ENCODE assay signal across 17 mouse cellular contexts in genomic region chr8:95023201-95023600, GRCm38 (mm10). TPM values are rescaled to one million over a fixed set of nuclear protein-coding genes. Genes with fewer than 3 reads are reported as not detected.
"Had no signal": no experiment of that assay in that cellular context is flagged by ENCODE, and none has a peak within 500 bp of the region (broad histone marks: within the 10 kb centered on the region; RNA-seq: fewer than 3 reads in every experiment).

No protein-coding gene starts in this region.

- H3K36me3 ChIP-seq: limb, embryonic 10.5 days; liver, embryonic 15.5 days; neural tube, embryonic 15.5 days had no signal

- H3K4me3 ChIP-seq: layer of hippocampus, adult 2 months; limb, embryonic 10.5 days; liver, embryonic 15.5 days; neural tube, embryonic 15.5 days had no signal

- H3K9ac ChIP-seq: liver, embryonic 15.5 days; lung, embryonic 14.5 days; neural tube, embryonic 15.5 days had no signal

- H3K4me1 ChIP-seq: neural tube, embryonic 15.5 days had no signal

- H3K4me2 ChIP-seq: liver, embryonic 11.5 days; liver, embryonic 15.5 days; lung, embryonic 14.5 days; neural tube, embryonic 15.5 days had no signal

- H3K9me3 ChIP-seq: limb, embryonic 10.5 days; liver, embryonic 15.5 days; neural tube, embryonic 15.5 days had no signal

- DNase-seq: kidney, adult 11 months; kidney, adult 9 months; kidney, postnatal 36 days; lung, embryonic 14.5 days; lung, postnatal 10 days; lung, postnatal 4 days; right cerebral cortex, adult 18-20 months; right cerebral cortex, postnatal 25 days; thymus, postnatal 4 days had no signal

- H3K27ac ChIP-seq: kidney, postnatal 0 days; layer of hippocampus, adult 2 months; limb, embryonic 10.5 days; liver, embryonic 15.5 days; neural tube, embryonic 15.5 days had no signal

- H3K27me3 ChIP-seq: neural tube, embryonic 15.5 days had no signal

RNA-seq across cellular contexts. Expression of gene Drc7, which starts 31.7 kb away (rescaled TPM):
- polyA plus RNA-seq: kidney, postnatal 0 days; lung, embryonic 14.5 days; neural tube, embryonic 11.5 days; small intestine, adult 2 months had no signal
